Mouse (Mus musculus) CD4-positive helper T cell, adult 2 months (primary cell): ENCODE measurements around the gene Adcy3.

Source experiments
- DNase-seq: peaks from one replicate; pipeline ENCODE4 v3.0.0-alpha.2; 2012; ENCODE audit warnings: low read depth, missing footprints, low spot score

Adcy3 gene

DNA sequence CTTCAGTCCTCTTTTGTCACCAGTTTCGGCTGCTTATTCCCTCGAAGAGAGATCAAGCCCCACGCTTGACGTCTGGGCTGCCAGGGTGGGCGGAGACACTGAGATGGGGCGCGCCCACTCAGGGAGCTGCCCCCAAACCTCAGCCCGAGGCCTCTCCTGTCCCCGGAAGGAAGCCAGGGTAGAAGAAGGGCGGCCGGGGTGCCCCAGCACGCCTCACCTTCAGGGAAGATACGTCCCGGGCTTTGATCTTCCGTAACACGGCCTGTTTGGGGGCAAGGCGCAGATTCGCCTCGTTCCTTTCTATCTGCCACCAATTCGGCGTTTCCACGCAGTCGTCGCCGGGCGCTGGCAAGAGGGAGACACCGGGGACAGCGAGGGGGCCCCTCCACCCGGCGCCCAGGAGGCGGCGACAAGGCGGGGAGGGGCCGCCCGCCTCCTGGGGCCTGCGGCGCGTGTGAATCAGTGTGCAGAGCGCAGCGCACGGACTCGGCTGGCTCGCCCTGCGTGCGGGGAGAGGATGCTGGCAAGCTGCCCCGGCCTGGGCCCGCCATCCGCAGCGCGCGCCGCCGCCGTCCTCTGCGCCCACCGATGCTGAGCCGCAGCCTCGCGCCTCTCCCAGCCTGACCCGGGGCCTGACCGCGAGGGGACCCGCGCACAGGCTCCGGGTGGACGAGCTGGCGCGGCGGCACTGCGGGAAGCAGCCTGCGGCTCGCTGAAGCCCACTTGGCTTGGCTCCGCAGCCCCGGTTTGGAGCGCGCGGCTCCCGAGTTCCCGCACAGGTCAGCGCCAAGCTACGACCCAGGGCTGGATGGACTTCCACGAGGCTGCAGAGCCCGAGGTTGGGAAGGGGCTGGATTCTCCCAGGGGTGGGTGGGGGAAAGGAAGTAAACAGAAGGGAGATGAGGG is at the start of gene Adcy3:
Gene Adcy3, plus strand, starts transcription at position 163 of the 906 bp plus-strand sequence.
- peak; percentile 88 for DNase-seq

GRCm38 (mm10) chr12:4083441-4083840 is 49.5 kb upstream of the Adcy3 start:
- no peak for DNase-seq

DNA sequence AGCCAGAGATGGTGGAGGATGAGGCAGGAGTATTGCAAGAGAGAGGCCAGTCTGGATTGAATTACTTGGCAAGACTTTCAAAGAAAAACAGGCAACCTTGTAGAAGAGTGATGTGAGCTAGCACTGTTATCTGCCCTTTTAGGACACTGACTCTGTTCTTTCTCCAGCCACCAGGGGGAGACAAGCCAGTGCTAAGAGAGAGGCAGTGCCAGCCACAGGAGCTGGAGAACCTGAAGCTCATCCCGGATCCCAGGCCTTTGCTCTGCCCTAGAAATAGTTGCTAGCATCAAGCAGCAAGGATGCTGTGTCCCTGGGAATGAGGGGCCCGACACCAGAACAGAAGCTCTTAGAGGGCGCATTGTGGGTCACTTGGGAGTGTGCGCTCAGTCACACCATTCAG is 25.5 kb upstream of the Adcy3 start:
- DNase-seq = peak; percentile 43

GRCm38 (mm10) chr12:4116132-4116531 is 16.8 kb upstream of the Adcy3 start:
- DNase-seq = no peak

DNA sequence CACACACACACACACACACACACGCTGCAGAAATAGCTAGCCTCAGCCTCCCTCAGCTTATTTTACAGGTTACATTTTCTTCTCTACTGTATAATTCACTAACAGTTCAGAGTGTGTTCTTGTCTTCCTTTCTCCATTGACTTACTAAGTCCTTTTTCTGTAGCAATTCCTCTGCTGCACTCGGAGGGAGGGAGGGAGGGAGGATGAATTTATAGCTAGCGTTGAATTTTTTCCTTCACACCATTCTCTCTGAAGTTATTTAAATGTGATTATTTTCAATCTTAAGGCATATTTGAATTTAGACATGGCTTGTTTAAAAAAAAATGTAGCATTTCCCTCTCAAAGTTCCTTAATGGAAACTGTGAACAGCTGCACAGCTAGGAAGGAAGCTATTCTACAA is 15.8 kb upstream of the Adcy3 start:
- DNase-seq = no peak

- no peak for DNase-seq
Observed at GRCm38 (mm10) chr12:4117579-4117978, 15.3 kb upstream of the Adcy3 start.

- DNase-seq = no peak
Observed at GRCm38 (mm10) chr12:4127346-4127745, 5.6 kb upstream of the Adcy3 start.

GRCm38 (mm10) chr12:4133847-4134212 is 927 bp downstream of the Adcy3 start:
- peak; percentile 13 for DNase-seq

- DNase-seq = no peak
Observed at GRCm38 (mm10) chr12:4143179-4143578, 10.3 kb downstream of the Adcy3 start.

- no peak for DNase-seq
Observed at GRCm38 (mm10) chr12:4150936-4151335, 18.0 kb downstream of the Adcy3 start.

GRCm38 (mm10) chr12:4151969-4152368 is 19.1 kb downstream of the Adcy3 start:
- no peak for DNase-seq

GRCm38 (mm10) chr12:4157466-4157865 is 24.6 kb downstream of the Adcy3 start:
- no peak for DNase-seq

- no peak for DNase-seq
Observed at GRCm38 (mm10) chr12:4158179-4158578, 25.3 kb downstream of the Adcy3 start.

DNA sequence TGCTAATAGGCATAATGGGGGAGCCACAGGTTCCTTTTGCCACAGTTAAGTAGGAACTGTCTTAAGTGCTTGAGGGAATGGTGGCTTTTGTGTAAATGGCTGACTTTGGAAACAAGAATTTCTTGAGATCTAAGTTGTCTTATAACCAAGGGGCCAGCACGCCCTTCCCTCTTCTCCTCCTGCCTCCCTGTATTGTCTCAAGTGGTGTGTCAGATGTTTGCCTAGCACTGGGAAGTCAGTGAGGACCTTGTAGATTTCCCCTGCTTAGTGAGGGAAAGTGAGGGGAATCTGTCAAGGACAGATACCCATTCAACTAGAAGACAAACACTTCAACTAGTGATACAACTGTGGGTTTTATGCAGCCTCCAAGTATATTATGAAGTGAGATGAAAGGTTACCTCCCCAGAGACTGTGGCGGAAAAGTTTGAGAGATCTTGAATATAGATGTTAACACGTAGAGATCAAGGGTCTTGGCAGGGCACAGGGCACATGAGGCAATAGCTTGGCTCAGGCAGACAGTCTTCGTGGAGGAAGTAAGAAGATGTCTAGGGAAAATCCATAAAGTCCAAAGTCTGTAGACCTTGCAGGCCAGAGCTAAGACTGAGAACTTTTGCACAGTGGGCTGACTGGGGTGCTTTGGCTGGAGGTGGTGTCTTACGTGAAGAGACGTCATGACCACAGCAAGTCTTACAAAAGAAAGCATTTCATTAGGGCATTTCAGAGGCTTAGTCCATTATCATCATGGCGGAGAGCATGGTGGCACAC is 26.1 kb downstream of the Adcy3 start:
- no peak for DNase-seq

- DNase-seq = no peak
Observed at GRCm38 (mm10) chr12:4160322-4160721, 27.4 kb downstream of the Adcy3 start.

DNA sequence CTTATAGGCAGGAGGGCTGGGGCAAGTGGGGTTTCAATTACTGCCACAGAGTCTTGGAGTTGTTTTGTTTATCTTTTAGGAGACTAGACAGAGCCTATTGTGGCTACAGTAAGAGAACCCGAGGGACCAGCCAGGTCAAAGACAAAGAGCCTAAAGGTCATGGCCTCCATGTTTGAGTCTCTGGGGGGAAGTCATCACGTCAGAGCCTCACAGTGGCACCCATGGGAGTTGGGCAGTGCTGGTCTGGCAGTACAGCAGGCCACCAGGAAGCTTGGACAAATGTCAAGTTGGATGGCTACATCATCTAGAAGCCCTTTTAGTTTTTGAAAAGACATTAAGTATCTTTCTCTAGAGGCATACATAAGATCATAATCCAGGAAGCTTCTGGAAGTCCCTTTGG is 30.0 kb downstream of the Adcy3 start:
- no peak for DNase-seq

GRCm38 (mm10) chr12:4166970-4167369 is 34.1 kb downstream of the Adcy3 start:
- no peak for DNase-seq

DNA sequence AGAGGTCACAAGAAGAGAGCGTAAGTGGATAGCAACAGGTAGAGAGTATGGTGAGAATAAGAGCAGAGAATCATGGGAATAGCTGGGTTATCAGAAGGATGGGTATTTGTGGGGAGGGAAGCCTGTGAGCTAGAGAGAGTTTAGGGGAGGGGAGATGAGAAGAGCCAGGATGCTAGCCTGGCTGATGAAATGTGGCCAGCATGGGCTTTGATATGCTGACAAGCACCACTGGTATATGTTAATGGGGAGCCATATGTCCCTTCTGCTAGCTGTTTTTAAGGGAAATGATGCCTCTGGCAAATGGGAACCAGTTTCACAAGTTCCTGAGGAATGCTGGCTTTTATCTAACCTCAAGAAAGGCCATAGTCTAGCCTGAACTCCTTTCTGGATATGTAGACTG is 36.2 kb downstream of the Adcy3 start:
- no peak for DNase-seq

- DNase-seq = no peak
Observed at GRCm38 (mm10) chr12:4169622-4170021, 36.7 kb downstream of the Adcy3 start.

DNA sequence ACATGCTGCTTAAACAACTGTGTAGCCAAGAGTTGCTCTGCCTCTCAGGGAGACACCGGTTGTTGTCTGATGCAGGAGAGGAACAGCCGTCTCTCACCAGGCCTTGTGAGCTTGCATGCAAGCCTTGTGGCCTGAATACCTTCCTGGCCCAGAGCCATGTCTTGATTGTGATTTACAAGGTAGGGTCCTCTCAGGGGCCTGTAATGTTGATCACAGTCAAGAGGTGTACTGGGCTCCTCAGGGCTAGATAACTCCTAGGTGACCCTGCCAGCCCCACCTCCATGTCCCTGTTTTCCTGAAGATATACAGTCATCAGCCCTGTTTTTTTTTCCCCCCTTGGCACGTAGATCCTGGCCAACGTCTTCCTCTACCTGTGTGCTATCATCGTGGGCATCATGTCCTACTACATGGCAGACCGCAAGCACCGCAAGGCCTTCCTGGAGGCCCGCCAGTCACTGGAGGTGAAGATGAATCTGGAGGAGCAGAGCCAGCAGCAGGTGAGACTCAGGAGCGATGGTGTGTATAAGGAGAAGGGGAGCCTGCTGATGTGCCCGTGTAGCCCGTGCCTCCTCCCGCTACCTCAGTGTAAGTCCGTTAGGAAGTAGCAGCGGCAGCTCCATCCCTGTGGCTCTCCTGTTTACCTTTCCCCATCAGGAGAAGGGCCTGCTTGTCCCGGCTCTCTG is 40.3 kb downstream of the Adcy3 start:
- no peak for DNase-seq

- DNase-seq = no peak
Observed at GRCm38 (mm10) chr12:4178839-4179238, 45.9 kb downstream of the Adcy3 start.

DNA sequence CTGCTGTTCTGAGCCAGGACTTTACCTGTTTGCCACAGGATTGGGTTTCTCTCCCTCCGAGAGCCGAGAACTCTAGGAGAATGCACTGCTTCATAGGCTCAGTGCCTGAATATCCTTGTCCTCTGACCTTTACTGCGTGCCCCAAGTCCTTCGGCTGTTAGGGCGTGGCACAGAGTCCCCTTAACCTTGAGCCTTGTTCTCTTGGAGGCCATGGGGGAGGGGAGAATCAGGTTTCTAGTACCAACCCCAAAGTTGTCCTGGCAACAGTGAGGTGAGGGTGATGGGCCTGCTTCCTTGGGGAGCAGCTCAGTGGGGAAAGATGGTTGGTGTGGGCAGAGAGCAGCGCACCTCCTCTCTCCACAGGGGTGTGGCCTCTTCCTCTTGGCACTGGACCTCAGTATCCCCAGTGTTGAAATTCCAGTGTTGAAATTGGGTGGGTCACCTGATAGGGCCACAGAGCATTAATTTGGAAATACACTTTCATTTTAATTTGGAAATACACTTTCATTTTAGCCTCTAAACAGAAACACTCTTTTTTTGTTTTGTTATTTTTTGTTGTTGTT is 46.8 kb downstream of the Adcy3 start:
- DNase-seq = no peak
